Mouse (Mus musculus): ENCODE data around the gene Thop1. TPM values are rescaled to one million over a fixed set of nuclear protein-coding genes. Genes with fewer than 3 reads are reported as not detected.
"Not testable (repeated sequence)": the region's sequence is repeated elsewhere in the genome, so short reads cannot be mapped to it uniquely, and the experiment has no call there.

Gene Thop1
- polyA plus RNA-seq, 1 experiment from 2014 or later: 31.1 TPM

- 61% methylated on average over 4 of the region's 4 CpGs for WGBS (ENCODE audit: insufficient replicate concordance)
- Histone ChIP-seq H3K4me1 (ENCODE audit: control insufficient read depth, insufficient read depth, low read length) (peaks cover 11% of the 10 kb centered on the region), H3K9ac (ENCODE audit: low read depth, low read length) (no peak overlapping the region), H3K4me2 (no peak overlapping the region), H3K9me3 (replicated peaks; ENCODE audit: control insufficient read depth, low read length) (no peaks in the 10 kb centered on the region), H3K4me3 (ENCODE audit: low read depth, low read length) (no peak overlapping the region), H3K36me3 (ENCODE audit: control insufficient read depth, insufficient read depth, low read length) (no peaks in the 10 kb centered on the region), H3K27me3 (ENCODE audit: control insufficient read depth, insufficient read depth, low read length) (no peaks in the 10 kb centered on the region), H3K27ac (ENCODE audit: low read depth, low read length) (no peak overlapping the region)
- ATAC-seq (replicated peaks; ENCODE audit: insufficient number of reproducible peaks, low FRiP score, low TSS enrichment): no peak
Measured at GRCm38 (mm10) chr10:81062710-81063109, 7.1 kb upstream of the Thop1 start.

DNA sequence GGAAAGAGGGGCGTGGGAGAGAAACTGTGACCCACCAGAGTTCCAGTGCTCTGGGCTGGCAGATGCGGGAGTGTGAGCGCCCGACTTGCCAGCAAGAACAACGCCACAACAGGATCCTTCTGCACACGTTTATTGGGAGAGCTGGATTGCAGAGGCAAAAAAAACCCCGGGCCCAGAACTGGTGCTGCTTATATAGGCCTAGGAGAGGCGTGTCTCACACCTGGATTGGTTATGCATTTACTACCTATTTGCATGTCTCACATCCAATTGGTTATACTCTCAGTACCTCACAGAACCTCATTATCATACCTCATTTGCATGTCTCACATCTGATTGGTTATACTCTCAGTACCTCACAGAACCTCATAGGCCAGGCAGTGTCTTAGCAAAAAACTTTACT is 5.3 kb upstream of the Thop1 start:
- H3K9ac ChIP-seq (ENCODE audit: low read depth, low read length); H3K27ac ChIP-seq (ENCODE audit: low read depth, low read length); H3K36me3 ChIP-seq (ENCODE audit: control insufficient read depth, insufficient read depth, low read length); H3K27me3 ChIP-seq (ENCODE audit: control insufficient read depth, insufficient read depth, low read length); H3K4me1 ChIP-seq (ENCODE audit: control insufficient read depth, insufficient read depth, low read length); H3K4me3 ChIP-seq (ENCODE audit: low read depth, low read length); ATAC-seq (replicated peaks; ENCODE audit: insufficient number of reproducible peaks, low FRiP score, low TSS enrichment); H3K9me3 ChIP-seq (replicated peaks; ENCODE audit: control insufficient read depth, low read length); H3K4me2 ChIP-seq: not testable (repeated sequence)
- WGBS (ENCODE audit: insufficient replicate concordance): 81% methylated on average over 8 of the region's 8 CpGs

GRCm38 (mm10) chr10:81068706-81069105 is 1.1 kb upstream of the Thop1 start:
- Histone ChIP-seq H3K36me3 (ENCODE audit: control insufficient read depth, insufficient read depth, low read length) (peaks cover 8% of the 10 kb centered on the region), H3K4me1 (ENCODE audit: control insufficient read depth, insufficient read depth, low read length) (peaks cover 6% of the 10 kb centered on the region; the same call in 1 of the 2 replicates), H3K27me3 (ENCODE audit: control insufficient read depth, insufficient read depth, low read length) (no peaks in the 10 kb centered on the region), H3K27ac (ENCODE audit: low read depth, low read length) (no peak overlapping the region), H3K4me2 (no peak overlapping the region), H3K9ac (ENCODE audit: low read depth, low read length) (no peak overlapping the region), H3K4me3 (ENCODE audit: low read depth, low read length) (no peak overlapping the region), H3K9me3 (replicated peaks; ENCODE audit: control insufficient read depth, low read length) (no peaks in the 10 kb centered on the region)
- ATAC-seq (replicated peaks; ENCODE audit: insufficient number of reproducible peaks, low FRiP score, low TSS enrichment): no peak
- 68% methylated on average over 5 of the region's 5 CpGs for WGBS (ENCODE audit: insufficient replicate concordance)

- H3K27me3 ChIP-seq (ENCODE audit: control insufficient read depth, insufficient read depth, low read length): no peaks in the 10 kb centered on the region
- peaks cover 6% of the 10 kb centered on the region; the same call in 1 of the 2 replicates for H3K4me1 ChIP-seq (ENCODE audit: control insufficient read depth, insufficient read depth, low read length)
- H3K9me3 ChIP-seq (replicated peaks; ENCODE audit: control insufficient read depth, low read length): no peaks in the 10 kb centered on the region
- WGBS (ENCODE audit: insufficient replicate concordance): 91% methylated on average over 8 of the region's 8 CpGs
- 0 out of 2 replicates have a peak overlapping the region, but pooled peaks have one; percentile 5 for H3K9ac ChIP-seq (ENCODE audit: low read depth, low read length)
- H3K36me3 ChIP-seq (ENCODE audit: control insufficient read depth, insufficient read depth, low read length): peaks cover 19% of the 10 kb centered on the region
- no peak for ATAC-seq (replicated peaks; ENCODE audit: insufficient number of reproducible peaks, low FRiP score, low TSS enrichment)
- H3K27ac ChIP-seq (ENCODE audit: low read depth, low read length): no peak overlapping the region
- H3K4me3 ChIP-seq (ENCODE audit: low read depth, low read length): no peak overlapping the region
- no peak overlapping the region for H3K4me2 ChIP-seq
Measured at GRCm38 (mm10) chr10:81072290-81072689, 2.5 kb downstream of the Thop1 start.

DNA sequence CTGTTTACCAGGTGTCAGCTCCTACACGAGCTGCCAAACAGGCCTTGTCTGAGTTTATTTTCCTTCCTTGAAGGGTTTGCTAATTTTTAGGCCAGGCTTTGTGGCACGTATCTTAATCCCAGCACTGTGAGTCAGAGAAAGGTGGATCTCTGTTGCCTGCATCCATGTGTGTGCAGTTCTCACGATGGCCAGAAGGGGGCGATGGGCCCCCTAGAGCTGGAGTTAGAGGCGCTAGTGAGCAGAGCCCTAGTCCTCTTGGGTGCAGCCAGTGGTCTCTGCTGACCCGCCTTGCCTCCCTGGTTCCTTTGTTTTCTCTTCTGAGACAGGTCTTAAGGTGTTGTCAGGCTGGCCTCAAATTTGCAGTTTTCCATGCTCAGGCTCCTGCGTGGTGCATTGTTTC is 3.6 kb downstream of the Thop1 start:
- WGBS (ENCODE audit: insufficient replicate concordance): 59% methylated on average over 7 of the region's 7 CpGs
- no peak overlapping the region for H3K4me3 ChIP-seq (ENCODE audit: low read depth, low read length)
- no peaks in the 10 kb centered on the region for H3K27me3 ChIP-seq (ENCODE audit: control insufficient read depth, insufficient read depth, low read length)
- no peaks in the 10 kb centered on the region for H3K9me3 ChIP-seq (replicated peaks; ENCODE audit: control insufficient read depth, low read length)
- peaks cover 23% of the 10 kb centered on the region for H3K36me3 ChIP-seq (ENCODE audit: control insufficient read depth, insufficient read depth, low read length)
- no peak overlapping the region for H3K4me2 ChIP-seq
- no peak overlapping the region for H3K27ac ChIP-seq (ENCODE audit: low read depth, low read length)
- no peak overlapping the region for H3K9ac ChIP-seq (ENCODE audit: low read depth, low read length)
- H3K4me1 ChIP-seq (ENCODE audit: control insufficient read depth, insufficient read depth, low read length): peaks cover 6% of the 10 kb centered on the region; the same call in 1 of the 2 replicates
- no peak for ATAC-seq (replicated peaks; ENCODE audit: insufficient number of reproducible peaks, low FRiP score, low TSS enrichment)

DNA sequence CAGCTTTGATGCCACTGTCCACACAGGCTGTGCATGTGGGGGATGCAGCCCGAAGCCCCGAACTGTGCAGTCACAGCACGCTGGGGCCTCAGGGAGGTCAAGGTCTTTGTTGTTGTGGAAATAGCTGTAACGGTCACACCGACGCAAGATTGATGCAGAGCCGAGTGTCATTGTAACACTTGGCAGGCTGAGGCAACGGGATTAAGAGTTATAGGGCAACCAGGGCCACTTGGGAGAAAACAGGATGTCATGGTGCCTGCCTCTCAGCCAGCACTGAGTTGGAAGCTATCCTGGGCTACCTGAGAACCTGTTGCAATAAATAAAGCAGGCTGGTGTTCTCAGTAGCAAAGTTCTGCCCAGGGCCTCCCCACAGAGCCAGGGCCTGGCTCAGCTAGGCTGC is 5.9 kb downstream of the Thop1 start:
- H3K36me3 ChIP-seq (ENCODE audit: control insufficient read depth, insufficient read depth, low read length): peaks cover 34% of the 10 kb centered on the region
- 82% methylated on average over 8 of the region's 8 CpGs for WGBS (ENCODE audit: insufficient replicate concordance)

GRCm38 (mm10) chr10:81076356-81076755 is 6.5 kb downstream of the Thop1 start:
- no peak overlapping the region for H3K27ac ChIP-seq (ENCODE audit: low read depth, low read length)
- no peaks in the 10 kb centered on the region for H3K27me3 ChIP-seq (ENCODE audit: control insufficient read depth, insufficient read depth, low read length)
- no peak overlapping the region for H3K4me2 ChIP-seq
- H3K4me3 ChIP-seq (ENCODE audit: low read depth, low read length): no peak overlapping the region
- no peaks in the 10 kb centered on the region for H3K9me3 ChIP-seq (replicated peaks; ENCODE audit: control insufficient read depth, low read length)
- no peaks in the 10 kb centered on the region for H3K4me1 ChIP-seq (ENCODE audit: control insufficient read depth, insufficient read depth, low read length)
- no peak overlapping the region for H3K9ac ChIP-seq (ENCODE audit: low read depth, low read length)
- H3K36me3 ChIP-seq (ENCODE audit: control insufficient read depth, insufficient read depth, low read length): peaks cover 34% of the 10 kb centered on the region
- 86% methylated on average over 1 of the region's 1 CpGs for WGBS (ENCODE audit: insufficient replicate concordance)
- no peak for ATAC-seq (replicated peaks; ENCODE audit: insufficient number of reproducible peaks, low FRiP score, low TSS enrichment)

More for the DNA sequence above, 5.9 kb downstream of the Thop1 start:
- Histone ChIP-seq H3K9ac (ENCODE audit: low read depth, low read length) (no peak overlapping the region), H3K4me3 (ENCODE audit: low read depth, low read length) (no peak overlapping the region), H3K27me3 (ENCODE audit: control insufficient read depth, insufficient read depth, low read length) (no peaks in the 10 kb centered on the region), H3K27ac (ENCODE audit: low read depth, low read length) (no peak overlapping the region), H3K4me2 (no peak overlapping the region), H3K4me1 (ENCODE audit: control insufficient read depth, insufficient read depth, low read length) (peaks cover 2% of the 10 kb centered on the region; the same call in 1 of the 2 replicates), H3K9me3 (replicated peaks; ENCODE audit: control insufficient read depth, low read length) (no peaks in the 10 kb centered on the region)
- ATAC-seq (replicated peaks; ENCODE audit: insufficient number of reproducible peaks, low FRiP score, low TSS enrichment): no peak

GRCm38 (mm10) chr10:81077916-81078315 is 8.1 kb downstream of the Thop1 start:
- H3K27me3 ChIP-seq (ENCODE audit: control insufficient read depth, insufficient read depth, low read length): no peaks in the 10 kb centered on the region
- H3K27ac ChIP-seq (ENCODE audit: low read depth, low read length): no peak overlapping the region
- no peak overlapping the region for H3K4me2 ChIP-seq
- 87% methylated on average over 11 of the region's 11 CpGs for WGBS (ENCODE audit: insufficient replicate concordance)
- H3K4me3 ChIP-seq (ENCODE audit: low read depth, low read length): no peak overlapping the region
- H3K4me1 ChIP-seq (ENCODE audit: control insufficient read depth, insufficient read depth, low read length): no peaks in the 10 kb centered on the region
- peaks cover 41% of the 10 kb centered on the region for H3K36me3 ChIP-seq (ENCODE audit: control insufficient read depth, insufficient read depth, low read length)
- H3K9ac ChIP-seq (ENCODE audit: low read depth, low read length): no peak overlapping the region
- no peak for ATAC-seq (replicated peaks; ENCODE audit: insufficient number of reproducible peaks, low FRiP score, low TSS enrichment)
- no peaks in the 10 kb centered on the region for H3K9me3 ChIP-seq (replicated peaks; ENCODE audit: control insufficient read depth, low read length)

DNA sequence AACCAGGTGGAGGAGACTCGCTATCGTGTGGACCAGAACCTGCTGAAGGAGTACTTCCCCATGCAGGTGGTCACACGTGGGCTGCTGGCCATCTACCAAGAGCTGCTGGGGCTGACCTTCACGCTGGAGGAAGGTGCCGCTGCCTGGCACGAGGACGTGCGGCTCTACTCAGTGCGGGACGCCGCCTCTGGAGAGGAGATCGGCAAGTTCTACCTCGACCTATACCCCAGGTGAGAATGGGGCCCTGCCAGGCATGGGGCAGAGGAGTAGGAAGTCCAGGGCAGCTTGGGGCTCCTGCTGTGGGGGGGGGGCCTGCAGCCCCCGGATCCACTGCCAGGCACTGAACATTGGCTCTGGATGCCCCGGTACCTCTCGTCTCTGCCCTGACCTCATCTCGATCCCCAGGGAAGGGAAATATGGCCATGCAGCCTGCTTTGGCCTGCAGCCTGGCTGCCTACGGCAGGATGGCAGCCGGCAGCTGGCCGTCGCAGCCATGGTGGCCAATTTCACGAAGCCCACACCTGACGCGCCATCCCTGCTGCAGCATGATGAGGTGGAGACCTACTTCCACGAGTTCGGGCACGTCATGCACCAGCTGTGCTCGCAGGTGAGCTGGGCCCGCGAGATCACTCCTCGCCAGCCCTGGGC is 10.3 kb downstream of the Thop1 start:
- WGBS (ENCODE audit: insufficient replicate concordance): 94% methylated on average over 31 of the region's 31 CpGs
- Histone ChIP-seq H3K4me2 (no peak overlapping the region), H3K27me3 (ENCODE audit: control insufficient read depth, insufficient read depth, low read length) (no peaks in the 10 kb centered on the region), H3K4me3 (ENCODE audit: low read depth, low read length) (no peak overlapping the region), H3K9ac (ENCODE audit: low read depth, low read length) (no peak overlapping the region; the same call in 1 of the 2 replicates), H3K36me3 (ENCODE audit: control insufficient read depth, insufficient read depth, low read length) (peaks cover 30% of the 10 kb centered on the region), H3K27ac (ENCODE audit: low read depth, low read length) (no peak overlapping the region), H3K4me1 (ENCODE audit: control insufficient read depth, insufficient read depth, low read length) (no peaks in the 10 kb centered on the region), H3K9me3 (replicated peaks; ENCODE audit: control insufficient read depth, low read length) (no peaks in the 10 kb centered on the region)
- no peak for ATAC-seq (replicated peaks; ENCODE audit: insufficient number of reproducible peaks, low FRiP score, low TSS enrichment)

Data from heart, embryonic 11.5 days (tissue).